Mouse (Mus musculus): ENCODE data around the gene Tctex1d2.
A peak's percentile ranks its signal among the peaks of the same experiment; 100 is the strongest.
"Not testable (repeated sequence)": the region's sequence is repeated elsewhere in the genome, so short reads cannot be mapped to it uniquely, and the experiment has no call there.

The Tctex1d2 gene

GRCm38 (mm10) chr16:32431926-32432325 is 12.4 kb downstream of the Tctex1d2 start:
- no peak for DNase-seq (ENCODE audit: low spot score)

GRCm38 (mm10) chr16:32433138-32433537 is 13.6 kb downstream of the Tctex1d2 start:
- DNase-seq (ENCODE audit: low spot score), result no peak

DNA sequence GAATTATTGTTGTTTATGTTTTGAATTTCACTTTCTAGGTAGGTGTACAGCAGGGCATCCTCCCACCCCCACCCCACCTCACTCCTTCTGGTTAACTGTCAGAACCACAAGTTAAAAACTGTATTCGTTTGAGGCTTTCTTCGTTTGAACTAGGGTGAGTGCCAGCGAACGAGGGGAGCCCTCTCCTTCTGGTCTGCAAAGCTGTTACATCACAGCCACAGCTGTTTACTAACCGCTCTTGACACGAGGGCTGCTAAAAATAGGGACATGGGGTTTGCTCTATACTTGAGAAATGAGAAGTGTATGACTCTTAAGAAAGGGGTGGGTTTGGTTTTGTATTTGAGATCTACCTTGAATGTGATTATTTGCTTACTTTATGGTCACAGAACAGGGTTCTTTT is 14.6 kb downstream of the Tctex1d2 start:
- DNase-seq (ENCODE audit: low spot score), result no peak

- no peak for DNase-seq (ENCODE audit: low spot score)
Observed at GRCm38 (mm10) chr16:32434691-32435090, 15.2 kb downstream of the Tctex1d2 start.

DNA sequence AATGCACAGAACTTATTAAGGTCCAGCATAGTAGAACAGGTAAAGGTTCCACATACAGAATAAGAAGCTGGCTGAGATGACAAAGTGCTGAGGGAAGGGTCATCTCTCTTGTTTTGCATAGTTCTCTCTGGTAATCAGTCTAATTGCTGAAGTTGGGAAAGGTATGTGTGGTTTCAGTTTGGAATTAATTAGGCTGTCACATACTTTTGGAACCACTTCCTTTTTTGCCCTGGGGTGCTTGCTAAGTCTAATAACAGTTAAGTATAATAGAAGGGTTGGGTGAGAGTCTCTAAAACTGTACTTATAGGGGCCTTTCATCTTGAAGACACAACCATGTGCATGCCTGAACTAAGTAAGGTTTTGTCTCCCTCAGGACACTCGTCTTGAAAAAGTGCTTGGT is 17.2 kb downstream of the Tctex1d2 start:
- no peak for DNase-seq (ENCODE audit: low spot score)

- DNase-seq (ENCODE audit: low spot score), result no peak
Observed at GRCm38 (mm10) chr16:32437266-32437665, 17.8 kb downstream of the Tctex1d2 start.

GRCm38 (mm10) chr16:32441432-32441831 is 21.9 kb downstream of the Tctex1d2 start:
- DNase-seq (ENCODE audit: low spot score), result no peak

- DNase-seq (ENCODE audit: low spot score), result not testable (repeated sequence)
Observed at GRCm38 (mm10) chr16:32444615-32445014, 25.1 kb downstream of the Tctex1d2 start.

- DNase-seq (ENCODE audit: low spot score), result no peak
Observed at GRCm38 (mm10) chr16:32445558-32445957, 26.1 kb downstream of the Tctex1d2 start.

- no peak for DNase-seq (ENCODE audit: low spot score)
Observed at GRCm38 (mm10) chr16:32446563-32447138, 27.1 kb downstream of the Tctex1d2 start.

- no peak for DNase-seq (ENCODE audit: low spot score)
Observed at GRCm38 (mm10) chr16:32449665-32450064, 30.2 kb downstream of the Tctex1d2 start.

- no peak for DNase-seq (ENCODE audit: low spot score)
Observed at GRCm38 (mm10) chr16:32450133-32450532, 30.6 kb downstream of the Tctex1d2 start.

GRCm38 (mm10) chr16:32453102-32453501 is 33.6 kb downstream of the Tctex1d2 start:
- no peak for DNase-seq (ENCODE audit: low spot score)

DNA sequence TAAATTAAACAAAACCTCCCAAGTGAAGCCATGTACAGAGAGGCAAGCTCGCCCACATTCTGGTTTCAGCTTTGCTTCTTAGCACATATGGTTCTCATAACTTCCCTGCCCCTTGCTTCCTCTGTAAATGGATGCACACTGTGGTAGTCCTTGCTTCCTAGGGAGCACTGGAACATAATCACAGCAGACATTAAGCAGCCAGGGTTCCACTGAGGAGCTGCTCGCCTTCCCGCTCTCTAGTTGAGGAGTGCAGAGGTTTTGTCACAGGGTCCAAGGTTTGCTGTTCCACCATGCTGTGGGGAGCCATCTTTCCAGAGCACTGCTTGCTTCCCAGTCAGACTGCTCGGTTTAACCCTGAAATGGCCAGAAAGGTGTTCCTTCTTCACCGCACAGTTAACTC is 35.1 kb downstream of the Tctex1d2 start:
- no peak for DNase-seq (ENCODE audit: low spot score)

GRCm38 (mm10) chr16:32456086-32456485 is 36.6 kb downstream of the Tctex1d2 start:
- DNase-seq (ENCODE audit: low spot score), result no peak

- no peak for DNase-seq (ENCODE audit: low spot score)
Observed at GRCm38 (mm10) chr16:32456761-32457160, 37.3 kb downstream of the Tctex1d2 start.

DNA sequence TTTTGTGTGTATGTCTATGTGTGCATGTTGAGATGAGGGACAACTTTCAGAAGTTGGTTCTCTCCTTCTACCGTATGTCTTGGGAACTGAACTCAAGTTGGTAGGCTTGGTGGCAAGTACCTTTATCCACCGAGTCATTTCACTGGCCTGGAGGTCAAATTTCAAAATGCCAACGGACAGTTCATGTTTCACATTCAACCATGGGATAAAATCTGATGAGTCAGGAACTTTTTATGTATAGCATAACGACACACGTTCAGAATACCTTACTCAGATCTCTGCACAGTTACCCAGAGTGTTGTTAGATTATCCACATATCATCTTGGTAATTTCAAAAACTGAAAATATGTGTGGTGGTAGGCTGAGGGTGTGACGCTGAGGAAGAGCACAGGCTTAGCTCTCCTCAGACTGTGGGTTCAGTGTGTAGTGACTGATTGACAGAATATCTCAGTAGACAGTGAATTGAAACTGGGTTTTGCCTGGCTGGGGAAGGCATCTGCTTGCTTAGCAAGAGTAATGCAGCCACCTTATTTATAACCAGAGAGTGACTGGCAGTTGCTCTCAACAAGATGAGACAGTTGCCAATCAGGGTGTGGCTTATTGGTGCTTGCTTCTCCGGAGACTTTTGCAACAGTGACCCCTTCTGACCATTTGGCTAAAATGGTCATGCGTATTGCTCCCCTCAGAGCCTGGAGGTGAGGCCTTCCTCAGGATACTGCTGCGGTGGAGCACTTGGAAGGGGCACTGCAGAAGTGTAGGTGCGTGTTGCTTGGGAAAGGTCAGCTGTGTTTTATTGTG is 38.3 kb downstream of the Tctex1d2 start:
- DNase-seq (ENCODE audit: low spot score), result peak; percentile 17

- DNase-seq (ENCODE audit: low spot score), result no peak
Observed at GRCm38 (mm10) chr16:32460518-32460917, 41.0 kb downstream of the Tctex1d2 start.

DNA sequence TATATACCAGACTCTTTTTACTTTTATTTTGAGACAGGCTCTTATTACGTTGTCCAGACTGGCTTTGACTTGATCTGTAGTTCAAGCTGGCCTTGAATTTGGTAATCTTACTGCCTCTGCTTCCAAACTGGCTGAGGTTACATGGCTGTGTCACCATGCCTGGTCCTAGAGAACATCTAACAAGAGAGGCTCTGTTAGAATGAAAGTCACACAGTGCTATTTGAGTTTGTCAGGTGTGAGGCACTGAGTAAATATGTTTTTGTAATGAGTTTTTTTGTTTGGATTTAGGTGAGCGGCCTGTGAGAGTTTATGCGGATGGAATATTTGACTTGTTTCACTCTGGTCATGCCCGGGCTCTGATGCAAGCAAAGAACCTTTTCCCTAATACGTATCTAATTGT is 42.2 kb downstream of the Tctex1d2 start:
- no peak for DNase-seq (ENCODE audit: low spot score)

DNA sequence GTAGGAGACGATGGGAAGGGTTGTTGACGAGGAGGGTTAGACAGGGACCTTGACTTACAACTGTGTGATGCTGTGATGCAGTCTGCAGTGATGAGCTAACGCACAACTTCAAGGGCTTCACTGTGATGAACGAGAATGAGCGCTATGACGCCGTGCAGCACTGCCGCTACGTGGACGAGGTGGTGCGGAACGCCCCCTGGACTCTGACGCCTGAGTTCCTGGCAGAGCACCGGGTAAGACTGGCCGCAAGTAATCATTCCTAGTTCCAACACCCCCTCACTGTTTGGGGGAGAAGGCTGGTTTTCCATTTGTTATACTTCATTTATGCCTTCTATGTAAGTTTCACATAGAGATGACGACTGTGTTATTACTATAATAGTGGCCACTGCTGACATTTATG is 43.4 kb downstream of the Tctex1d2 start:
- no peak for DNase-seq (ENCODE audit: low spot score)

DNA sequence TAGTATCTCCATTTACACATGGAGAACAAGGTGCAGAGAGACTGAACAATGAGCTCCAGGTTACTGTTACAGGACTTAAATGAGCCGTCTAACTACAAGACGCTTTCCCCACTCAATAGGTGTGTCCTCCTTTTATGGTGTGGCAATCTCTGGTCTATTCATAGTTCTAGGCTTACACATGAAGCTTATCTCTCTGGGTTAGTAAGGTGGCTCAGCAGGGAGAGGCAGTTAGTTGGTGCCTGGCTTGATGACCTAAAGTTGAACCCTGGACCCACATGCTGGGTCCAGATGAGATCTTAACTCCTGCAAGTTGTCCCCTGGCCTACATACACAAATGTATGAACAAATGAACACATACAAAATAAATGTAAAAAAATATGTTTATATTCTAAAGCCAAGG is 43.9 kb downstream of the Tctex1d2 start:
- no peak for DNase-seq (ENCODE audit: low spot score)

GRCm38 (mm10) chr16:32464908-32465307 is 45.4 kb downstream of the Tctex1d2 start:
- DNase-seq (ENCODE audit: low spot score), result no peak

GRCm38 (mm10) chr16:32468488-32468887 is 49.0 kb downstream of the Tctex1d2 start:
- no peak for DNase-seq (ENCODE audit: low spot score)

All from ovary, adult 18-20 months (tissue).